Mouse (Mus musculus): Measurements from ENCODE around the gene Amer2.

Amer2 gene

DNA sequence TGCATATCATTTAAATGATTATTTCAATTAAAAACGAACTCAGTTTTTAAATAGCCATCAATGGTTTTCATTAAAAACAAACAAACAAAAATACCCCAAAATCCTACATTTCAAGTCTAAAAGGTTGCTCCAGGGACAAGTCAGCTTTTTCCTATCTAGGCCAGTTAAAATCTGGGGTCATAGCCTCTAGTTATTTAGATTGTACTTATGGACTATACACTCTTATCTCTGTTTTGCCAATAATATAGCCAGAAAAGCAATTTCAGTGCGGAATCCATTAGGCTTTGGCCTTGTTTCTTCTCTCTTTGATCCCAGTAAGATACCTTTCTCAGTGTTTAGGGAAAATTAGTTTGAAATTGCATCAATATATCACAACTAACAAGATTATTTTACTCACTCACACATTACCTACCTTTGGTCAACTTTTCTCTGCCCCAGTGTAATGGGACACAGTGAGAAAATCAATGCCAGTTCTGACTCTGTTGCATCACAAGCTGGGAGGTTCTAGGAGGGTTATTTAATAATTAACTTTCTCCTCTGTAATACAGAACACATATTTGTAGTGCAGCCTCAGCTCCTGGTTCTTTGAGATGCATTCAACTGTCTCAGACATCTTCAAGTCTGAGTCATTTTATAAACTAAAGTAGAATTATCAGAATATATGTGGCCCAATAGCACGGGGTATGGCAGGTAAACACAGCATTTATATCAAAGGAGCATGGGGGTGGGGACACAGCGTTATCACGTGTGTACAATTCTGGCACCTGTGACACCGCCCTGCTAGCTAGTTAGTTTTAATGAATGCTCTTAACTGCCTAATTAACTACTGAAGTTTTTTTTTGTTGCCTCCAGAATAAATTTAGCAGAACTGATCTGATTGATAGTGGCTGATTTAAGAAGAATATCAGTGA, 13.8 kb downstream of the Amer2 start:
- no peak for DNase-seq (ENCODE audit: low spot score in 2 of 2)

DNA sequence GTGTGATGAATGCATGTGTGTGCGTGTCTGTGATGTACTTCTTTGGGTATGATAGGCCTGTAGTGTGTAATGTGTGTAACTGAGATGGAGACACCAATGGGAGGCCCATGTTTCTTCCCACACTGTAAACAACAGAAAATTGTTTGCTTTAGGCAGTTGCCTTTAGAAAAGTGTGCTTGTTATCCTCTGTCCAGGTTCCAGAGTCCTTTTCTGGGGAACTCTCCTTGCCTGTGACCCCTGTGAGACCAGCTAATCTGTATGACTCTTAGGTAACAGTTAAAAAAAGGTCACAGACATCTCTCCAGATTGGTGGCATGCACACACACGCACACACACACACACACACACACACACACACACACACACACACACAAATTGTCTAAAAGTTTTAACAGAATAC, 15.3 kb downstream of the Amer2 start:
- no peak for DNase-seq (ENCODE audit: low spot score in 2 of 2)

DNA sequence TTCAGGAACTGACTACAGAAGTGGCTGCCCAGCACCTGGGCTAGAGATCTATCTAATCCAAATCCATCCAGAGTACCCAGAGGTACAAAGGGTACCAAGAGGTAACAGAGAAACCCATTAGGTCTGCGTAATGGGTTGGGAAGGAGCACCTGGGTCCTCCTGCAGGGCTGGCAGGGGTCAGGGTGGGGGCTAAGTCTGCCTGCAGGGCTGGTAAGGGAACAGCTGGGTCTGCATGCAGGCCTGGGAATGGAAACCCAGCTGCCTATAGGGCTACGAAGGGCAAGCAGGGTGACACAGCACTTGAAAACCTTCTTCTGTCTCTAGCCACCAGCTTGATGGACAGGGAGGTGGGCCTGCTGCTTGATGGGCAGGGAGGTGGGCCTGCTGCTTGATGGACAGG, 19.1 kb downstream of the Amer2 start:
- DNase-seq (ENCODE audit: low spot score in 2 of 2) = no peak

DNA sequence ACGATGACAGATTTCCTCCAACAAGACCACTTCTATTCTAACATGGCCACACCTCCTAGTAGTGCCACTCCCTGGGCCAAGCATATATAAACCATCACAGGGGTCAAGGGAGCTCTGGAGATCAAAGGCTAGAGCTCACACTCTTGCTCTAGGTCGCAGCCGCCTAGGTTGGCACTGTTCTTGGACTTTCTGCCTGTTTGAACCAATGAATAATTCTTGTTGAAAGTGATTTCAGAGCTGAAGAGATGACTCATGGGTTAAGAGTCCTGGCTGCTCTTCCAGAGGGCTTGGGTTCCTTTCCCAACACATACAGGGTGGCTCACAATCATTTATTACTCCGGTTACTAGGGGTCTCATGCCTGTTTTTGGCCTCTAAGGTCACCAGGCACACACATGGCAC, 24.3 kb downstream of the Amer2 start:
- DNase-seq (ENCODE audit: low spot score in 2 of 2) = no peak

DNA sequence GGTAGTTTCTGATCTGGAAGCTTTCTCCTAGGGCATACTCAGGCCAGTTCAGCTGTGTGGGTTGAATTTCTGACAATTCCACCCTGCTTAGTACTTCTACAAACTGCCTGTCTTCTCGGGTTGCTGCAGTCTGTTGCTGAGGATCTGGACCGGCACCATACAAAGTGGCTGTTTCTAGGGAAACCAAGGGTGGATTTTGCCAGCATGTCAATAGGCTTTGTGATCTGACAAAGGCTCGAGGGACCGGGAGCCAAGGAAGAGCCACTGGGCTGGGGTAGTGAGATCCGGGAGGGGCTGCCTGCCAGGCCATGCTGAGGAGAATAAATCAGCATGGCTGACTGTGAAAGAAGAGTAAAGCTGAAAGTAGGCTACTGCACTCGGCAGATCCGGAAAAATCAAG, 25.8 kb downstream of the Amer2 start:
- DNase-seq (ENCODE audit: low spot score in 2 of 2) = peak in 1 of 2 experiments; percentile 33

DNA sequence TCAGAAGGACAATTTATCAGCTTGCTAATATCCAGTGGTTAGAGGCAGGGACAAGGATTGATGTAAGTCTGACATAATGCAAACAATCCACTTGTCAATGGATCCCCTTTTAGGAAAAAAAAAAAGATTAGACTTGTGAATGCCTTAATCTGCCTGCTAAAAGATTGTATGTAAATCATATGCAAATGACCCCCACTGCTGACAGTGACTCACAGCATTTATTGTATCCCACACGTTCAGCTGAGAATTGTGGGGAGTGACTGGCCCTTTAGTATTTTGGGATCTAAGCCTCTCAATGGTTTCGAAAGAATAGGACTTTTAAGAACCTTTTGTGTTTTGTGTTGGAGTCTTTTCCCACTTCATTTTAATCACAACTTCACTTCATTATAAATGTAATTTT, 30.2 kb downstream of the Amer2 start:
- DNase-seq (ENCODE audit: low spot score in 2 of 2) = no peak

DNA sequence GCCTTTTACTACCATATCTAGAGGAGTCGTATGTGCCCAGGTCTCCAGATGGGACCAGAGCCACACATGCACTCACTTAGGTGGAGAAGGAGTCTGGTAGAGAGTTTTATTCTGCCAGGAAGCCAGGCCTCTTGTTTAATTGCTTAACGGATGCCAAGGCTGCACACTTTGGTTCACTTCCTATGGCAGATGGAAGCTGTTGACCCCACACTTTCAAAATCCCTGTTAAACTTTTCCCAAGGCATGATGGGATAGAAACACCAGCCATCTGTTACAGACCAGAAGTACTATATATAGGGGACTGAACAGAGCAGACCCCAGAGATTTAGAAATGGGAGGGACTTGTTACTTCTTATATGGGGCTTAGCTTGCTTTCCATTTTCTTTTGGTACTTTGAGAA, 32.8 kb downstream of the Amer2 start:
- no peak for DNase-seq (ENCODE audit: low spot score in 2 of 2)

DNA sequence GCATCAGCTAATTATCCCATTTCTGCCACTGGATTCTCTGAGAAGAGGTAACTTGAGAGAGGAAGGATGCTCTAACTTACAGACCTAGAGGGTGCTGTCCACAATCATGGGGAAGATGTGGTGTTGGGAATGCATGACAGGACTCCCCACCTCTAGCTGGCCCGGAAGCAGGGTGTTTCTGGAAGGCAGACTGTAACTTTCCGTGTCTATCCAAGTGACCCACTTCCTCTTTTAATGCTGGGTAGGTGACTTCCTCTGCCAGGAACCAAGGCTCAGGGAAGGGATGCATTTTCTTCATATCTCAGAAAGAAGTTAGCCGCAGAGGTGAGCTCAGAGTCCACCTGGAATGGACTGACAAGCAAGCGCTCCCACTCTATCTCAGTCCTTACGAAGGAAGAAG, 33.5 kb downstream of the Amer2 start:
- DNase-seq (ENCODE audit: low spot score in 2 of 2) = no peak

DNA sequence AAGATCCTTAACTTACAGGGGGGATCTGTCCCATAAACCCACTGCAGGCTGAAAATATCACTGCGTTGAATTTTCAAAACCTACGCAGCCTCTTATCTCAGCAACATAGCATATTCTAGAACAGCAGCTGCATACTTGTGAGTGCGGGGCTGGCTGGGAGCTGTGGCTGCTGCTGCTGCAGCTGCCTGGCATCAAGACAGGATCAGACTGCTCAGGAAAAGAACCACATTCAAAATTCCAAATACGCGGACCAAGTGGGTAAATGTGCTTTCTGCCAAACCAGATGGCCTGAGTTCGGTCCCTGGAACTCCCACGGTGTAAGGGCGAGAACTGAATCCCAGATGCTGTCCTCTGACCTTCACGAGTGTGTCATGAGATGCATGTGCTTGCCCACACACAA, 34.3 kb downstream of the Amer2 start:
- DNase-seq (ENCODE audit: low spot score in 2 of 2) = no peak

DNA sequence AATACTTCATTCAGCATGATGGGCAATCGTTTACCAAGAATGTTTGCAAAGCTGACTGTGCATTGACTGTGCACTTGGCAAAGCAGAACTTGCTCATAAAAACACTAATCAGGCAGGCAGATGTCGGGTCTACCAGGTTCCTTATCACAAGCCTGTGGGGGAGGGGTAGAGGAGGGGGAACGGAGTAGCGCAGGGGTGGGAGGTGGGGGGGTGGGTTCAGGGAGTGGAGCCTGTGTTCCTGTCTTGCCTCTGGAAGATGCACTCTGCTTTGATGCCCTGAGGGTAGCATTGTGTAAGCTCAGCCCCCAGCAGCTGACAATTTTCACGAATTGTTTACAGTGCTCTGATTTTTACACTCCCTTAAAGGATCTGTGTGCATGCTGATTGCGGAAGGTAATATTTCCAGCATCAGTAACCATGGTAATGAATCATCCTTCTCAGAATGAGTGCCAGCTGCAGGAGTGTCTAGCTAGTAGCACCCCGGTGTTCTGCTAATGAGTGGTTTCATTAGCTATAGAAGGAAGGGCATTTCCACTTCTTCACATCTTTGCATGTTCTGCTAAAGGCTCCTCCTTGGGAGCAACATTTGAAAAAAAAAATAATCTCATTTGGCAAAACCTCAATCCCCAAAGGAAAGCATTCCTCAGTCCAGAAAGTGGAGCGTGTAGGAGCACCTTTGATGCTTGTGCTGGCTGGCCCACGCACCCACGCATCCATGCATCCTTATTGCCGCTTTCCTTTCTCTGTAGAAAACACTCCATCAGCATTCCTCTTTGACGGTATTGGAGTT, 36.8 kb downstream of the Amer2 start:
- DNase-seq (ENCODE audit: low spot score in 2 of 2) = peak in 1 of 2 experiments; percentile 25

DNA sequence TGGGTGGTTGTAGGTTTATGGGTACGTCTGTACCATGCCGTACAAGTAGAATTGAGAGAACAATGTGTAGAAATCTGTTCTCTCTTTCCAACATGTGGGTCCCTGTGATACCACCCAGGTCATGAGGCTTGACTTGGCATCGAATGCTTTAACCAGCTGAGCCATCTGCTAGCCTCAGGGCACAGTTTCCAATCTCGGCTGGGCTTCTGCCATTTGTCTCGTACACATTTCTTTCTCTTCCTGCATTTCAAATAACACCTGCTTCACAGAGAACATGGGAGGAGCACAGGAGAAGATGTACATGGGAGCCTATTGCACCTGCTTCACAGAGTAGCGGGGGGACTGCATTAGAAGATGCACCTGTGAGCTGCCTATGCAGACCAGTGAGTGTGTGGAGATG, 38.2 kb downstream of the Amer2 start:
- DNase-seq (ENCODE audit: low spot score in 2 of 2) = peak in 1 of 2 experiments; percentile 62

DNA sequence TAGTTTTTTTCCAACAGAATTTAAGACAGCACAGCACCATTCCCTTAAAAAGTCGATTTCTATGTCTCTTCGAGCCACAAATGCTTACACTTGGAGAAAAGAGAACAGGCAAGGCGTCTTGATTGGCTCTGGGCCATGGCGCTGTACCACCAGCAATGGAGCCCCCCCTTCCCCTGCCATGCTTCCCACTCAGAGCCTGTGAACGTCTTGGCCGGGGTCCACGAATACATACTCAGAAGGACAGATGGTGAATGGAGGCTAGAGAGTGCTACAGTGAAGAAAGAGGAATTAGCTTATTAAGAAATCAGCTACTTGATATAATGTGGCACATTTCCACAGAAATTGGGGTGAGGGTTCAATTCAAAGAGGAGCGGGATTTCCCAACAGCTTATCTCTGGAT, 41.6 kb downstream of the Amer2 start:
- peak in 1 of 2 experiments; percentile 85 for DNase-seq (ENCODE audit: low spot score in 2 of 2)

DNA sequence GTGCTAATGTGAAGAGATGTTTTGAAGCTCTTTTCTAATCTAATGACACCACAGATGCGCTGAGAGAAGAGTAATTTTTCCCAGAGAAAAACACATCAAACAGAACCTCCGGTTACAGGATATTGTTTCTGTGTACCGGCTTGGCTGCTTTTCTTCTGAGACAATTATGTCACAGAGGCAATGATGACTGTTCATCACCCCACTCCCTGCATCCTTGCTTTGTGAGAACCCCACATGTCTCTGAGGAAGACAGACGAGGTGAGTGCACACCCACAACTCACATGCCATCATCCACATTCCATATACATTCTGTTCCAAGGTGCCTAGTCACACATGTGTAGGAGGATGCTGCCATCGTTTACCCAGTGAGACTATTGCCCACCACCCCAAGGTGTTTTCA, 44.9 kb downstream of the Amer2 start:
- DNase-seq (ENCODE audit: low spot score in 2 of 2) = no peak

DNA sequence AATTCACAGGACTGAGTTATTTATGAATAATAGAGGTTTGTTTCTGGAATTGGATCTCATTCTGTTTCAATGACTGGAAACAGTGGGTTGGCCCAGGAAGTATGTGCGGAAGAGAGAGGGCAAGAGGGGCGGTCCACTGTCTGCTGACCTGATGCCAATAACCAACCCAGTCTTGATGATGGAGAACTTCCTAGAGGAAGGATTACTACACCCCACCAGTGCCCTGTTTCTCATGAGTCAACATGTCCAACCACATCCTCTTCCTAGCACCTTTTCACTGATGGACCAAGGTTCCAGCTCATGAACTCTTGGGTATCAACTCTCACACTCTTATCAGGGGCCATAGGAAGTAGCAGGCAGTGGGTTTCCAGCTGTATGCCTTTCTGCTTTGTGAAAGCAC, 49.9 kb downstream of the Amer2 start:
- no peak for DNase-seq (ENCODE audit: low spot score in 2 of 2)

DNA sequence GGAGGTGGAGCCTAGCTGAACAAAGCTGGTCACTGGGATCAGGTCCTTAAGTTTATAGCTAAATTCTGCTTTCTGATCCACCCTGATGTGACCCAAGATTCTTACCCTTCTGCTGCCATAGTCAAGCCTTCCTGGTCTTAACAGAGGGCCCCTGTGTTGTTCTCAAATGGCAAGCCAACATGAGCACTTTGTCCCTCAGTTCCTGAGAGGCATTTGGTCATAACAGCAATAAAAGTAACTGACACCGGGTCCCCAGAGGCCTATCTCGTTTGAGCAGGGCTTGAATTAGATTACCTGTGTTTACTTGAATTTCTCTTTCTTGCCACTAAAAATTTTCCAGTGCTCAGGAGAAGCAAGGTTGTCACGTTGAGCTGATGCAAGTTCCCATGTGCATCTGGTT, 51.1 kb downstream of the Amer2 start:
- no peak for DNase-seq (ENCODE audit: low spot score in 2 of 2)

DNA sequence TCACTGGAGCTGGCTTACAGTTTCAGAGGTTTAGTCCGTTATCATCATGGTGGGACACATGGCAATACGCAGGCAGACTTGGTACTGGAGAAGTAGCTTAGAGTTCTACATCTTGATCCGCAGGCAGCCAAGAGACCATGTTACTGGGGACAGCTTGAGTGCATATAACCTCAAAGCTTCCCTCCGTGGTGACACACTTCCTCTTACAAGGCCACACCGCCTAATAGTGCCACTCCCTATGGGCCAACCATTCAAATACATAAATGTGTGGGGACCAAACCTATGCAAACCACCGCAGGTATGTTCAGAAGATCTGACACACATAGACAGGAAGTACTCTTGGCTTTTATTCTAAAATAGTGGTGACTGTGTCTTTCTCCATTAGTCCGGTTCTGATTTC, 52.5 kb downstream of the Amer2 start:
- no peak for DNase-seq (ENCODE audit: low spot score in 2 of 2)

DNA sequence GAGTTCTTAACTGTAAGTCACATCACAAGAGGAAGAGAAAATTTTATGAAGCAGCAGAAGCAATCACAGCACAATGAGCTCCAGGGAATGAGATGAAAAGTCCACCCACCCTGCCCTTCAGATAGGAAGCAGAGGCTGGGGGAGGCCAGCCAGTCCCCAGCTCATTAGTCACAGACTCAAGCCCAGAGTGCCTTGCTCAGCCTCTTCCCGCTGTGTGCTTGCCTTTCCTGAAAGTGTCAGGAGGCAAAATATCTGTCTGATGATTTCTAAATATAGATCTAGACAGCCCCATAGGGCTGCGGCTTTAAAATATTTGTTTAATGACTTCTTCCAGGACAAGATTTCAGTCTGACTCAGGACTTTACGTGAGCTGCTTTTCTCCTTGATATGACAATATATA, 54.8 kb downstream of the Amer2 start:
- DNase-seq (ENCODE audit: low spot score in 2 of 2) = no peak

DNA sequence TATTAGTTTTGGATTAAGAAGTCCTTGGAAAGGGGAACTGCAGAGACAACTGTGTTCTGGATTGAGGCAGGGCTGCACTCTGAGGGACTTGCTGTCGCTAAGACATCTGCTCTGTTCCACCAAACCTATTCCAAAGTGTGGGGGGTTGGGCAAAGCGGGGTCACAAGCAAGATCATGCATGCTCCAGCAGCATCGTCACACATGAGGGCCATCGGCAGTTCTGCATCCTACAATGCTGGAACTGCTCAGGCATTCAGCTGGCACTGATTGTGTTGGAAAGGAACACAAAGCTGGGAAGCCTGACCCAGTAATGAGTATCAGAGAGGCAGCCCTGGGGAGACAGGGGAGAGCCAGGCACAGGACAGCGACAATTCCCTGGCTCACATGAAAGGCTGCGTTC, 56.5 kb downstream of the Amer2 start:
- DNase-seq (ENCODE audit: low spot score in 2 of 2) = peak in 1 of 2 experiments; percentile 60

DNA sequence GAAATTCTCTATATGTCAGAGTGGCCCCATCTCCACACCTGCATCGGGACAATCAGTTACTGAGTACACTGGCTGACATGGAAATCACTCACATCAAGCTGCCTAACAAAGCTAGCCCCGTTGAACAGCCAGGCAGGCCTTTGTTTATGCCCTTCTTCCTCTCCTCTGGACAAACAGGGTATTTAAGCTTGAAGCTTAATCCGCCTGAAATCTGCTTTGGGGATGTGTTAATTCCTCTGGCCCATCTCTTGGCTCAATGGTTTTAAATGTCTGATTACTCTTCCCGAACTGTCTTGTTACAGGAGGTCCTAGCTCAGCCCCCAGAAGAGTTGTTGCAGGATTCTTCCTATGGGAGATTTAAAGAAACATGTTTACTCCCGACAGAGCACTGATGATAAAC, 58.5 kb downstream of the Amer2 start:
- no peak for DNase-seq (ENCODE audit: low spot score in 2 of 2)

DNA sequence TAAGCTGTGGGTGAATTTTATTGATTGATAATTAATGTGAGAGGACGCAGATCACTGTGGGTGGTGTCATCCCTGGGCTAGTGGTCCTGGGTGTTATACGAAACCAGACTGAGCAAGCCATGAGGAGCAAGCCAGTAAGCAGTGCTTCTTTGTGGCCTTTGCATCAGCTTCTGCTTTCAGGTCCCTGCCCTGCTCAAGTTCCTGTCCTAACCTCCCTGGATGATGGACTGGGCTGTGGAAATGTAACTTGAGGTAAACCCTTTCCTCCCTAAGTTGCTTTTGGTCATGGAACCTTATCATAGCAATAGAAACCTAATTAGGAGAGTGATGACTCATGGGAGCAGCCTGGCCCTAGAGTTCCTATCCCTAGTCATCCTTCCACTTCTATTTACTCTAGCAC, 59.1 kb downstream of the Amer2 start:
- no peak for DNase-seq (ENCODE audit: low spot score in 2 of 2)

DNA sequence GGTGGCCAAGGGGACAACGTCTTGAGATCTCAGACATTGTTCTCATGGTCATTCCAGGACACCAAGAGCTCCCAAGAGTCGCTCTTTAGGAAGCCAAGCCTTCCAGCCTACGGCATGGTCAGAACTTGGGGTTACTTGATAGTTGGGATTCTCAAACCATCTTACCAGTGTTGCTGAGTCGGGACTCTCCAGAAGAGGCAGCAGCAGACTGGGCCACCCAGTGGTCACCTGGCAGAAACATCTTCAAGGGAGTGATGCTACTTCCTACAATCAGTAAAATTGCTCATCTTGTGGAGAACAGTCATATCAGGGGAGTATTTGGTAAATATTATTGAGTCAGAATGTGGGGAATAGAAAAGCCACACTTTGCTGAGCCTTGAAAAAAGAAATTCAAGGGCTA, 62.5 kb downstream of the Amer2 start:
- no peak for DNase-seq (ENCODE audit: low spot score in 2 of 2)

DNA sequence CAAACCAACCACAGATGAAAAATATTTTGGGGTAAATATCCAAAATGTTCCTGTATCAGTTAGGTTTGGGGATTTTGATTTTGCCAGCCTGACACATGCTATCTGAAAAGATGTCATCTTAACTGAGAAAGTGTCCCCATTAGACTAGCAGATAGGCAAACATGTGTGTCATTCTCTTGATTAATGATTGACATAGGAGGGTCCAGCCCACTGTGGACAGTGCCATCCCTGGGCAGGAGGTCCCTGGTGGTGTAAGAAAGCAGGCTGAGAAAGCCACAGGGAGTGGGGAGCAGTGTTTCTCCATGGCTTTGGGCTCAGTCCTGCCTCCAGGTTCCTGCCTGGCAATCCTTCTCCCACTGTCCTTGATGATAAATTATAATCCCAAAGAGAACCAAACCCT, 63.3 kb downstream of the Amer2 start:
- DNase-seq (ENCODE audit: low spot score in 2 of 2) = no peak
